Mouse (Mus musculus) fibroblast of lung, adult 2 months (primary cell): ENCODE measurements around the gene Pou5f1.

Source experiments
- DNase-seq: peaks from one replicate; pipeline ENCODE4 v3.0.0-alpha.2; 2011; ENCODE audit warnings: low read depth

Pou5f1 gene

GRCm38 (mm10) chr17:35513886-35514285 is 8.1 kb downstream of the Pou5f1 start:
- no peak for DNase-seq

DNA sequence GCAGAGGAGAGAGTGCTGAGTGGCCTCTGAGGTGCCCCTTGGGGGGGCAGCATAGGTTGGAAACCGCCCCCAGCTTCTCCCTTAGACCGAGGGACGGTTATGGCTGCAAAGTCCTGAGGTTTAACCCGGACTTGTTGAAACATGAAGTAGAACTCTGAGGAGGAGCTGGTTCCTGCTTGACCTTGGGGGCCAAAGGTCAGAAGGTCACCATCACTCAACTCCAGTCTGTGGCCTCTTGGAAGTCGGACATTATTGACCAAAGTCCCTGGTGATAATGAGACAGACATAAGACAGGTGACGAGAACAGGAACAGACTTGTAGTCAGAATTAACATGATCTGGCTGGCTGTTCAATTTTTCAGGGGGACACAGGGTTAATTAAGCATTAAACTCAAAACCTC is 8.9 kb downstream of the Pou5f1 start:
- DNase-seq, result no peak

DNA sequence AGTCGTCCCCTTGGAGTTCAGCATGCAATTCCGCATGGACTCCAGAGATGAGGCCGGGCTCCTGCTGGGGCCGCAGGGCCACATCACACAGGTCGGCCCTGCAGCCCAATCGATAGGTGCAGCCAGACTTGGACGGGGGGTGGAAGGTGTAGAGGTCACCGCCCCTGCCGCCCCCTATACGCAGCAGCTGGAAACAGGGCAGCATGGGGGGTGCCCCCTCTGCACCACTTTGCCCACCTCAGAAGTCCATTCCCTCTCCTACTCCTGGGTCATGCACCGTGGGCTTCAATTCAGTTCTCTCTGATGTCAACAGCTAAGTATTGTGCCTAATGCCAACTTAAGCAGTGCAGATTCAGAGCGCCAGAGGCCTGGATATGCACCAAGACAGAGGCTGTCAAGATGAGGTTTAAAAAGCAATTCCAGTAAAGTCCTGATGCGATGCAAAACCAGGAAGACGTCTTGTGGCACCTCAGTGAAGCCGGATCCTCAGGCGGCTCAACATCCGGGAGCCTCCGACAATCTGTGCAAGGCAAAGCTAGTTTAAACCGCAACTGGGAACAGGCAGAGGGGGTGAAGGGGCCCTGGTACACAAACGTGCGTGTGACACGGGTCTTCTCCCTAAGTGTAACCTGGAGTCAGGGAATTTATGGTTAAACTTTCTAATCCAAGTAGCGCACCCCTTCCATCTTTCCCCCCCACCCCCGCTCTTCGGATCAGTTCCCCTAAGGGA is 10.3 kb downstream of the Pou5f1 start:
- no peak for DNase-seq

- DNase-seq, result peak; percentile 90
These were observed 11.1 kb downstream of the Pou5f1 start, which contains the start of the genes Tcf19 and Cchcr1 for GRCm38 (mm10) chr17:35516652-35517500. TSS of gene Tcf19 (minus strand) at chr17:35516824. TSS of gene Cchcr1 (plus strand) at chr17:35517100.

GRCm38 (mm10) chr17:35517526-35517925 is 11.7 kb downstream of the Pou5f1 start:
- DNase-seq, result no peak

GRCm38 (mm10) chr17:35524354-35524753 is 18.5 kb downstream of the Pou5f1 start:
- no peak for DNase-seq

DNA sequence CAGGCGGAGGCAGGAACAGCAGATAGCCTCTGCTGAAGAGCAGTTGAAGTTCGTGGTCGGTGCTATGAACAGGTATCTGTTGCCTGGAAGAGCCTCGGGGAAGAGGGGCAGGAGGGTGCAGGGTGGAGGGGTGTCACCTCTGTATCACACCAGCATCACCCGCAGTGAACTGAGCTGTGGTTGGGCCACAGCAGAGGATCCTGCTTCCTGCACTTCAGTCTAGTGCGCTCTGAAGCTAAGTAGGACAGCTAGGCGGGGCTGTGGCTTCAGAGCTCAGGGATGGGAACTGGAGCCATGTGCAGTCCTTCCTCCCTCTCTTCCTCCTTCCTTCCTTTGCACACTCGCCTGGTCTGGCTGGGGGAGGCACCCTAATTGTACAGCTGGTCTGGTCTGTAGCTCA is 20.8 kb downstream of the Pou5f1 start:
- DNase-seq, result no peak

DNA sequence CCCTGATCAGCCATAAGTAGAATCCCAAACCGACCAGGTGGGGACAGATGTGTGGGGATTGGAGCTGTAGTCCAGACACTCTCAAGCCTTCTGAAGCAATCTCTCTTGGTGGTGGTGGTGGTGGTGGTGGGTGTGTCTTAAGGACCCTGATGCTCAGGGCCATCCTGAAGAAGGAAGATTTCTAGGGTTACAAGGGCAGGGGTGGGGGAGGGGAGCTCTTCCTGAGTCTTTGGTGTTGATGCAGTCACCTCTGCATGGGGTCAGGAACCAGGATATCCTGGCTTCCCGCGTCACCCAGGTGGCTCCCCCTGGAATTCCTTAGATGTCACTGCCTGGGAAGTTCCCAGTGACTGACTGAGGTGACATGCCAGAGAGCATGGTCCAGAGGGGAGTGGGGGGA is 26.5 kb downstream of the Pou5f1 start:
- no peak for DNase-seq

DNA sequence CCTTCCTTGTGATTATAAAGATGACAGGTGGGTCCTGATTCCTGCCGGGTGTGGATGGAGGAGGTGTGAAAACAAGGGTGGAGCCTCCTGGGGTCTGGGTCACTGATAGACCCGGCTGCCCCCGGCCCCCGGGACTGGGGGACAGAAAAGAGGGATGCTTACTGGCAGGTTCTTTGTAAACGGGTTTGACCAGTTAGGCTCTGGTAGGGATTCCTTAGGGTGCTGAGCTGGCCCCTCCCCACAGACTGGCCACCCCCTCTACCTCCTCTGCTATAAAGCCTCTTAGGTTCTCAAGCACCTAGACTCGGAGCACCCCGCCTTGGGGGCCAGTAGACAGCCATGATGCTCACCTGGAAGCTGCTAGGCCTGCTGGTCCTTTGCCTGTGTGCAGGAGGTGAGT is 27.1 kb downstream of the Pou5f1 start, which contains the start of gene Psors1c2:
TSS of gene Psors1c2 (plus strand) at position 301 of the 400 bp plus-strand sequence.
- DNase-seq, result no peak

- no peak for DNase-seq
These were observed 28.5 kb downstream of the Pou5f1 start for GRCm38 (mm10) chr17:35534343-35534742.

DNA sequence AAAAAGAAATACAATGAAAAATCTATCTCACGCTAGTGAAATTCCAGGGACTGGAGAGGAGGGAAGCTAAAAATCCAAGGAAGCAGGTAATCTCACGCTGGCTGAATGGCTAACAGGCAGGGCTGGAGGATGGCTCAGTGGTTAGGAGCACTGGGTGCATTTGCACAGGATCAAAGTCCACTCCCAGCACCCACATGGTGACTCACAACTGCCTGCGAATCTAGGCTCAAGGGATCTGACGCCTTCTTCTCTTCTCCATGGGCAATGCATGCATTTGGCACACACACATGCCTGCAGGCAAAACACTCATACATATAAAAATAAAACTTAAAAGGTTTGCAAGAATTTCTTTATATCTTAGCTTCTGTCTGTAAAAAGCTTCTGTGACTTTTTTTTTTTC is 31.6 kb downstream of the Pou5f1 start:
- no peak for DNase-seq

- no peak for DNase-seq
These were observed 32.7 kb downstream of the Pou5f1 start for GRCm38 (mm10) chr17:35538476-35538875.

DNA sequence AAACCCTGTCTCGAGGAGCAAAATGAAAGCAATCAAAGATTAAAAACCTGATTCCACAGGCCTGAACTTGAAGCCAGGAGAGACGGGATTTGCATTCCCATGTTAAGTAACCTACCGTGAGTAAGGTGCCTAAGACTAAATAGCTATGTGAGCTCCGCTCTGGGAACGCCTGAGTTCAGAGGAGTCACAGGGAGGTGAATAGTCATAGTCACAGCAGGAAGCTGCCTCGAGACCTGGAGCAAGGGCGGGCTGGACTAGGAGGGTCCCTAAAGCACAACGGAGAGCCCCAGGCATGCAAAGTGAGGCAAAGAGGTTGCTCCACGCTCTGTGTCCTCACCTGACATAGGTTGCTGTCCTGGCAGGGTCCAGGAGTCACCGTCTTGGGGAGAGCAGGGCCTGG is 33.7 kb downstream of the Pou5f1 start:
- no peak for DNase-seq

DNA sequence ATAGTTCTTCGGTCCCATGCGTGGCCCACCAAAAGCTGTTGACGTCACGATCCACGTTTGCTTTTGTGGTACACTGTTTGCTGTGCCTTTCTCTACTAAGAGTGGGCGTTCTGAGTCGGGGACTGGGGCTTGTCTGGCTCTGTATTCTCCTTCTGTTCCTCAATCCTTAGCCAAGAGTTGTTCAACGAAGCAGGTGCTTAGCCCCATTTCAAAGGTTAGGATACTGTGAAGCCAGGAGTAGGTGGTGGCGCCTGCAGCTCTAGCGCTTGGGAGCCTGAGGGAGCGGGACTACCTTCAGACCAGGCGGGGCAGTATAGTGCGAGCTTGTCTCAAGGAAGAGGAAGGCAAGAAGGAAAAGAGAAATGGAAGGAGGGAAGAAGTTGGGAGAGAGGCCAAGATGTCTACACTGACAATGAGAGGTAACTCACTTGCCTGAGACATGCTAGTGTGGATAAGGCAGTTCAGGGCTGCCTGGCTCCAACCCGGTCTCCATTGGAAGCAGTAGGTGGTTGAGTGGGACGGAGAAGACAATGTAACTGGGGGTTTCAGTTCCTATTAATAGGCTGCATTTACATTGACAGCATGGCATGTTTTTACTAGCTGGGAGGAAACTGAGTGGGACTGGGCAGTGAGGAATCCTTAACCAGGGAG is 37.1 kb downstream of the Pou5f1 start:
- no peak for DNase-seq

GRCm38 (mm10) chr17:35543412-35543861 is 37.6 kb downstream of the Pou5f1 start:
- no peak for DNase-seq

DNA sequence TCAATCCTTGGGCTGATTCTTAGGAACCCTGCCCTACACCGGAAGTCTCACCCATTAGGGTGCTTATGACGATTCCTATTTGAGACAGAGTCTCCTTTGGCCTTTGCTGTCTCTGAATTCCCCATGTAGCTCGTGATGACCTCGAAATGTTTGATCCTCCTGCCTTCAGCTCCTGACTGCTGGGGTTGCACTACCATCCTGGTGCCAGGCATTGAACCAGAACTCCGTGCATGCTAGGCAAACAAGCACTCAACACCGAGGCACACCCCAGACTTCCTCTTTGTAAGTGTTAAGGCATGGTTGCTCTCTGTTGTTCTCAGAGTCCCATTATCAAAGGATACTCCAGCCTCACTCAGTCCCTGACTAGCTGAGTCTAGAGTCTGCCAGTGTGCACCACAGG is 38.2 kb downstream of the Pou5f1 start:
- no peak for DNase-seq

GRCm38 (mm10) chr17:35544680-35545079 is 38.9 kb downstream of the Pou5f1 start:
- DNase-seq, result no peak

- no peak for DNase-seq
These were observed 41.6 kb downstream of the Pou5f1 start for GRCm38 (mm10) chr17:35547465-35547864.

DNA sequence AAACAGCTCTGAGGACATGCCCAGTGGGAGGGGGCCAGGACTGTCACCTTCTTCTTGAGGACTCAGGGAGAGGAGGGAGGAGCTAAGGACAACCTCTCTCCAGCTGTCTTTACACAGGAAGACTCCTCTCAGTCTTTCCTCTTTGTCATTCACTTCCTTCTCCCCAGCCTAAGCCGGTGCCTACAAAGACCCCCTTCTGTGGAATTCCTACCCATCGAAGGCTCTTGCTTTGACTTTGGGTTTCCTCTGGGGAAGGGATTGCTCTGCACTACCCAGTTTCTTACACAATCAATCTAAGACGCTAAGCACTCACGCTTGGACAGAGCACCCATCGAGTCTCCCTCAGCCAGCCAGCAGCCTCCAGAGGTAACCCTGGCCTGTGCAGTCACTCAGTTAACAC is 42.8 kb downstream of the Pou5f1 start:
- no peak for DNase-seq

GRCm38 (mm10) chr17:35549437-35550142 is 43.8 kb downstream of the Pou5f1 start:
- peak; percentile 95 for DNase-seq

GRCm38 (mm10) chr17:35550143-35550494 is 44.3 kb downstream of the Pou5f1 start:
- DNase-seq, result no peak

- DNase-seq, result no peak
These were observed 45.1 kb downstream of the Pou5f1 start for GRCm38 (mm10) chr17:35550871-35551270.
